Mouse (Mus musculus): ENCODE results near the gene Rnf212b. TPM values are rescaled to one million over a fixed set of nuclear protein-coding genes. Genes with fewer than 3 reads are reported as not detected.

The Rnf212b gene
- polyA plus RNA-seq, 1 experiment from 2014 or later = not detected

GRCm38 (mm10) chr14:54780084-54780483 lies 33.9 kb upstream of the Rnf212b start:
- Histone ChIP-seq H3K9ac (ENCODE audit: low read length) (no peak overlapping the region), H3K27me3 (ENCODE audit: control insufficient read depth, insufficient read depth, low read length) (peaks cover 4% of the 10 kb centered on the region; the same call in 1 of the 2 replicates), H3K27ac (ENCODE audit: low read length) (no peak overlapping the region), H3K36me3 (ENCODE audit: control insufficient read depth, insufficient read depth) (no peaks in the 10 kb centered on the region), H3K4me3 (ENCODE audit: low read length) (no peak overlapping the region), H3K4me2 (ENCODE audit: low read depth, low read length) (peak overlapping the region; percentile 99; the same call in 1 of the 2 replicates), H3K9me3 (replicated peaks; ENCODE audit: control insufficient read depth, low read length) (no peaks in the 10 kb centered on the region), H3K4me1 (ENCODE audit: control insufficient read depth, insufficient read depth, low read length) (peaks cover 3% of the 10 kb centered on the region)
- 88% methylated on average over 9 of the region's 9 CpGs for WGBS
- no peak for ATAC-seq (replicated peaks; ENCODE audit: extremely low read depth, insufficient read depth, low FRiP score)

- H3K9ac ChIP-seq (ENCODE audit: low read length) = peak overlapping the region; percentile 58
- ATAC-seq (replicated peaks; ENCODE audit: extremely low read depth, insufficient read depth, low FRiP score) = peak; percentile 64; the same call in 1 of the 2 replicates
- WGBS = 3% methylated on average over 35 of the region's 35 CpGs
- peak overlapping the region; percentile 72 for H3K4me3 ChIP-seq (ENCODE audit: low read length)
- peak overlapping the region; percentile 99 for H3K4me2 ChIP-seq (ENCODE audit: low read depth, low read length)
- H3K27me3 ChIP-seq (ENCODE audit: control insufficient read depth, insufficient read depth, low read length) = peaks cover 4% of the 10 kb centered on the region; the same call in 1 of the 2 replicates
- 0 out of 2 replicates have a peak overlapping the region, but pooled peaks have one; percentile 32 for H3K27ac ChIP-seq (ENCODE audit: low read length)
- no peaks in the 10 kb centered on the region for H3K36me3 ChIP-seq (ENCODE audit: control insufficient read depth, insufficient read depth)
- H3K4me1 ChIP-seq (ENCODE audit: control insufficient read depth, insufficient read depth, low read length) = peaks cover 4% of the 10 kb centered on the region
- no peaks in the 10 kb centered on the region for H3K9me3 ChIP-seq (replicated peaks; ENCODE audit: control insufficient read depth, low read length)
Measured at GRCm38 (mm10) chr14:54780836-54781609, 32.9 kb upstream of the Rnf212b start.

- peak within 1 kb of the TSS; percentile 58 for H3K9ac ChIP-seq (ENCODE audit: low read length)
- WGBS = 3% methylated on average over 37 of the region's 37 CpGs
- H3K4me3 ChIP-seq (ENCODE audit: low read length) = peak within 1 kb of the TSS; percentile 72
- no peaks in the 10 kb centered on the region for H3K9me3 ChIP-seq (replicated peaks; ENCODE audit: control insufficient read depth, low read length)
- 0 out of 2 replicates have a peak, but pooled peaks have one; percentile 43 for ATAC-seq (replicated peaks; ENCODE audit: extremely low read depth, insufficient read depth, low FRiP score)
- H3K27ac ChIP-seq (ENCODE audit: low read length) = 0 out of 2 replicates have a peak within 1 kb of the TSS, but pooled peaks have one; percentile 32
- peak within 1 kb of the TSS; percentile 99 for H3K4me2 ChIP-seq (ENCODE audit: low read depth, low read length)
- peaks cover 4% of the 10 kb centered on the region; the same call in 1 of the 2 replicates for H3K27me3 ChIP-seq (ENCODE audit: control insufficient read depth, insufficient read depth, low read length)
- H3K4me1 ChIP-seq (ENCODE audit: control insufficient read depth, insufficient read depth, low read length) = peaks cover 10% of the 10 kb centered on the region
- no peaks in the 10 kb centered on the region for H3K36me3 ChIP-seq (ENCODE audit: control insufficient read depth, insufficient read depth)
Measured at GRCm38 (mm10) chr14:54781610-54782365, 32.2 kb upstream of the Rnf212b start, which contains the start of gene Slc7a8. Gene Slc7a8 (minus strand): TSS chr14:54781946.

GRCm38 (mm10) chr14:54782971-54783370 lies 31.0 kb upstream of the Rnf212b start:
- no peak for ATAC-seq (replicated peaks; ENCODE audit: extremely low read depth, insufficient read depth, low FRiP score)
- H3K9me3 ChIP-seq (replicated peaks; ENCODE audit: control insufficient read depth, low read length) = no peaks in the 10 kb centered on the region
- H3K4me1 ChIP-seq (ENCODE audit: control insufficient read depth, insufficient read depth, low read length) = peaks cover 10% of the 10 kb centered on the region
- no peak overlapping the region for H3K27ac ChIP-seq (ENCODE audit: low read length)
- 89% methylated on average over 6 of the region's 6 CpGs for whole genome bisulfite sequencing
- no peak overlapping the region for H3K9ac ChIP-seq (ENCODE audit: low read length)
- no peak overlapping the region for H3K4me2 ChIP-seq (ENCODE audit: low read depth, low read length)
- no peaks in the 10 kb centered on the region for H3K36me3 ChIP-seq (ENCODE audit: control insufficient read depth, insufficient read depth)
- peaks cover 4% of the 10 kb centered on the region; the same call in 1 of the 2 replicates for H3K27me3 ChIP-seq (ENCODE audit: control insufficient read depth, insufficient read depth, low read length)
- H3K4me3 ChIP-seq (ENCODE audit: low read length) = no peak overlapping the region

GRCm38 (mm10) chr14:54785898-54786297 lies 28.0 kb upstream of the Rnf212b start:
- Histone ChIP-seq H3K27ac (ENCODE audit: low read length) (peak overlapping the region; percentile 82), H3K36me3 (ENCODE audit: control insufficient read depth, insufficient read depth) (no peaks in the 10 kb centered on the region), H3K27me3 (ENCODE audit: control insufficient read depth, insufficient read depth, low read length) (peaks cover 4% of the 10 kb centered on the region; the same call in 1 of the 2 replicates), H3K4me2 (ENCODE audit: low read depth, low read length) (peak overlapping the region; percentile 10; the same call in 1 of the 2 replicates), H3K9ac (ENCODE audit: low read length) (0 out of 2 replicates have a peak overlapping the region, but pooled peaks have one; percentile 5), H3K9me3 (replicated peaks; ENCODE audit: control insufficient read depth, low read length) (no peaks in the 10 kb centered on the region; the same call in 1 of the 2 replicates), H3K4me1 (ENCODE audit: control insufficient read depth, insufficient read depth, low read length) (peaks cover 6% of the 10 kb centered on the region), H3K4me3 (ENCODE audit: low read length) (no peak overlapping the region)
- 60% methylated on average over 4 of the region's 4 CpGs for WGBS
- no peak for ATAC-seq (replicated peaks; ENCODE audit: extremely low read depth, insufficient read depth, low FRiP score)

- ATAC-seq (replicated peaks; ENCODE audit: extremely low read depth, insufficient read depth, low FRiP score) = peak; percentile 81
- Histone ChIP-seq H3K27me3 (ENCODE audit: control insufficient read depth, insufficient read depth, low read length) (peaks cover 4% of the 10 kb centered on the region; the same call in 1 of the 2 replicates), H3K36me3 (ENCODE audit: control insufficient read depth, insufficient read depth) (no peaks in the 10 kb centered on the region), H3K4me3 (ENCODE audit: low read length) (no peak overlapping the region), H3K9ac (ENCODE audit: low read length) (no peak overlapping the region), H3K4me1 (ENCODE audit: control insufficient read depth, insufficient read depth, low read length) (peaks cover 6% of the 10 kb centered on the region), H3K27ac (ENCODE audit: low read length) (peak overlapping the region; percentile 82), H3K9me3 (replicated peaks; ENCODE audit: control insufficient read depth, low read length) (no peaks in the 10 kb centered on the region; the same call in 1 of the 2 replicates), H3K4me2 (ENCODE audit: low read depth, low read length) (peak overlapping the region; percentile 10)
- whole genome bisulfite sequencing = 16% methylated on average over 10 of the region's 10 CpGs
Measured at GRCm38 (mm10) chr14:54786489-54786888, 27.5 kb upstream of the Rnf212b start.

GRCm38 (mm10) chr14:54787226-54787625 lies 26.7 kb upstream of the Rnf212b start:
- H3K4me3 ChIP-seq (ENCODE audit: low read length) = no peak overlapping the region
- WGBS = 63% methylated on average over 4 of the region's 4 CpGs
- H3K9me3 ChIP-seq (replicated peaks; ENCODE audit: control insufficient read depth, low read length) = no peaks in the 10 kb centered on the region; the same call in 1 of the 2 replicates

GRCm38 (mm10) chr14:54788231-54788630 lies 25.7 kb upstream of the Rnf212b start:
- no peak for ATAC-seq (replicated peaks; ENCODE audit: extremely low read depth, insufficient read depth, low FRiP score)
- 94% methylated on average over 5 of the region's 5 CpGs for WGBS

More at GRCm38 (mm10) chr14:54787226-54787625, 26.7 kb upstream of the Rnf212b start:
- Histone ChIP-seq H3K4me1 (ENCODE audit: control insufficient read depth, insufficient read depth, low read length) (peaks cover 6% of the 10 kb centered on the region), H3K36me3 (ENCODE audit: control insufficient read depth, insufficient read depth) (no peaks in the 10 kb centered on the region), H3K27me3 (ENCODE audit: control insufficient read depth, insufficient read depth, low read length) (peaks cover 4% of the 10 kb centered on the region; the same call in 1 of the 2 replicates), H3K27ac (ENCODE audit: low read length) (no peak overlapping the region), H3K4me2 (ENCODE audit: low read depth, low read length) (no peak overlapping the region), H3K9ac (ENCODE audit: low read length) (no peak overlapping the region)
- ATAC-seq (replicated peaks; ENCODE audit: extremely low read depth, insufficient read depth, low FRiP score) = no peak

More at GRCm38 (mm10) chr14:54788231-54788630, 25.7 kb upstream of the Rnf212b start:
- Histone ChIP-seq H3K4me2 (ENCODE audit: low read depth, low read length) (no peak overlapping the region), H3K27ac (ENCODE audit: low read length) (no peak overlapping the region), H3K36me3 (ENCODE audit: control insufficient read depth, insufficient read depth) (no peaks in the 10 kb centered on the region), H3K27me3 (ENCODE audit: control insufficient read depth, insufficient read depth, low read length) (peaks cover under 1% of the 10 kb centered on the region; the same call in 1 of the 2 replicates), H3K9me3 (replicated peaks; ENCODE audit: control insufficient read depth, low read length) (no peaks in the 10 kb centered on the region; the same call in 1 of the 2 replicates), H3K9ac (ENCODE audit: low read length) (no peak overlapping the region), H3K4me3 (ENCODE audit: low read length) (no peak overlapping the region), H3K4me1 (ENCODE audit: control insufficient read depth, insufficient read depth, low read length) (peaks cover 6% of the 10 kb centered on the region)
